Mouse (Mus musculus) layer of hippocampus, adult 11-12 months (tissue): ENCODE results near the gene Sap30.
"Not testable (repeated sequence)": the region's sequence is repeated elsewhere in the genome, so short reads cannot be mapped to it uniquely, and the experiment has no call there.

Experiments used
- DNase-seq: peaks from one replicate; pipeline ENCODE4 v3.0.0; 2022; ENCODE audit warnings: low spot score

The Sap30 gene

GRCm38 (mm10) chr8:57498494-57498846 lies 10.8 kb upstream of the Sap30 start:
- DNase-seq: no peak

- no peak for DNase-seq
Measured at GRCm38 (mm10) chr8:57491873-57492272, 4.2 kb upstream of the Sap30 start.

- no peak for DNase-seq
Measured at GRCm38 (mm10) chr8:57489896-57490295, 2.2 kb upstream of the Sap30 start.

DNA sequence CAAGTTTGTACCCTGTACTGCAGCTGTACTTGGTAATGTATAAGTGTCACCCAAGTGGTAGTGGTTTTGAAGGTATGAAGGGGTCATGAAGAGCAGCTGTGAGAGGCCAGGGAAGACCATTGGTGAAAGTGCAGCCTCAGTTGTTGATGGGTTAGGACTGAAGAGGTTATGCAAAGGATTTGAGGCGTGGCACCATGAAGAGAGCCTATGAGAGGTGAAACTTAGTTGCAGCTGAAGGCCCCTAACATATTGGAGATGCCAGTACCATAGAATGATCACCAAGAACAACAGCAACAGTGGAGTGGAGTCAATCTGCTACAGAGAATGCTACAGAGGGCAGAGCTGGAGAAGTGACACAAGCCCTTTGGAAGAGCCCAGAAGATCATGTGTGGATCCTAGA lies 1.7 kb upstream of the Sap30 start:
- no peak for DNase-seq

- DNase-seq: peak; percentile 47
Measured at GRCm38 (mm10) chr8:57488312-57488765, 679 bp upstream of the Sap30 start.

- peak; percentile 27 for DNase-seq
Measured at GRCm38 (mm10) chr8:57486491-57487440, 894 bp downstream of the Sap30 start.

DNA sequence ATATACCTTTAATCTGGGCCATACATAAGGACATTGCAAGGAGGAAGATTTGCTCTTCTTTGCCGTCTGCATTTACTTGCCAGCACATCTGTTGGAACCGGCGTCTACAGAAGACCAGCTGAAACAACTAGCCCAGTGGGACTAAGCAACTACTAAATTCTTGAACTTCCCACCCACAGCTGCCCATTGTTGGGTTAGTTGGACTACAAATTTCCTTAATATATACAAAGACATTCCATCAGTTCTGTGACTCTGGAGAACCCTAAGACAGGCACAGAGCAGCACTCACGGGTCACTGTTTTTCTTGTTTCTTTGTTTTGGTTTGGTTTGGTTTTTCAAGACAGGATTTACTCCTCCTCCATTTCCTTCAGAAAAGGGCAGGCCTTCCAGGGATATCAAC lies 7.1 kb downstream of the Sap30 start:
- DNase-seq: no peak

DNA sequence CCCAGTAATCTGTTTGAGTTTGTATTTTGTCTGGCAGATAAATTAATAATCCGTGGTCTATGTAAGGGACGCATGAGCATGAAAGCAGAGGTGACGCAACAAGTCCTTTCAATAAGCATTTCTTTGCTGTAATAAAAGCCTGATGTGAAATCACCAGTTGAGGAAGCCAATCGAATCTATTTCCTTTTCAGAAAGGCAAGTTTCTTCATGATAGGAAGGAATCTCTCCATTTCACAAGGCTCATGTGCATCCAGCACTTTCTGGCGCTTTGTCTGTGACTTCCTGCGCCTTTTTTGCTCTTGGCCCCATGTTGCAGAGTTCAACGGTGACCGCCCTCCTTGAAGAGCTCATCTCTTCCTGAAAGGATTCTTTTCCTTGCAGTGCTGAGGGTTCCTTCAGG lies 8.0 kb downstream of the Sap30 start:
- DNase-seq: no peak

DNA sequence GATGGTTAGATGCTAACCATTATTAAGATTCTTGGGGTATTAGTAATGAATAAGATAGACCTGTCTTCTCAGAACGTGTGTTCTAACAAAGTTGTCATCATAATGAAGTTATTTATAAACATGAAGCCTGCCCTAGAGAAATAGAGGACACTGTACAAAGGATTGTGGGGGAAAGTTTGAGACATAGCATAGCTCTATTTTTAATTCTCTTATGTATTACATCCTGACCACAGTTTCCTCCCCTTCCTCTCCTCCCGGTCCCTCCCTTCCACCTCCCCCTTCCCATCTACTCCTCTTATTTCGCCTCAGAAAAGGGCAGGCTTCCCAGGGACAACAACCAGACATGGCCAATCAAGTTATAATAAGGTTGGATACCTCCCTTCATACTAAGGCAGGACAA lies 9.3 kb downstream of the Sap30 start:
- no peak for DNase-seq

GRCm38 (mm10) chr8:57473751-57474150 lies 13.9 kb downstream of the Sap30 start:
- DNase-seq: no peak

DNA sequence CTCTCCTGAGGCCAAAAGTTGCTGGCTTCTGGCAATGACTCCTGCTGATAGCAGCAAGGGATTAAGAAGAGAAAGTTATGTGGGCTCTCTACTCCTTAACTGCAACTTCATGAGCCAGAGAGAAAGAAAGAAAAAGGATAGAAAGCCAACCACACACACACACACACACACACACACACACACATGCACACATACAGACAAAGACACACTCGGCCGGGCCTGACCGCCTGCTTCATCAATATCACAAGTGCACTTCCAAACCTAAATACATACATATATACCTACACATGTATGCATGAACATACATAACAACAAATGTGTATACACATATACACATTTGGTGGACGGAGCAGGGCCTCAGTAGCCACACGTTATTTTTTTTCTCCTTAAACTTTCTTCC lies 16.8 kb downstream of the Sap30 start:
- no peak for DNase-seq

- no peak for DNase-seq
Measured at GRCm38 (mm10) chr8:57468624-57469023, 19.0 kb downstream of the Sap30 start.

- no peak for DNase-seq
Measured at GRCm38 (mm10) chr8:57463757-57464156, 23.9 kb downstream of the Sap30 start.

DNA sequence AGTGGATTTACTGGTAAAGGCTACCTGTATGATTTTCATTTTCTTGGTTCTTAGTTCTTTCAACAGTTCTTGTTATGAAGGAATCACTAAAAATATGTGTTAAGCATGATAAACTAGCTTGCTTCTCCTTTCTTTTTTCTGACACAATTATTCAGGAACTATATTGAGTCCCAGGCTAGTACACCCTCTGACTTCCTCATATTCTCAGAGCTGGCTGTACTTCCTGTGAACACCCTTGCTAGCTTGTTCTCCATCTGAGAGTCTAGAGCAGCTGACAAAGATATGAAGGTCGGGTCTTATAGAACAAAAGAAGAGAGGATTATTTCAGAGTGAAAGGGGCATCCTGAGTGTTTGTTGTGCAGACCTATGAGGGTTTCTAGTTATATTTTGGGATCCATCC lies 24.8 kb downstream of the Sap30 start:
- DNase-seq: no peak

GRCm38 (mm10) chr8:57457942-57458341 lies 29.7 kb downstream of the Sap30 start:
- DNase-seq: no peak

DNA sequence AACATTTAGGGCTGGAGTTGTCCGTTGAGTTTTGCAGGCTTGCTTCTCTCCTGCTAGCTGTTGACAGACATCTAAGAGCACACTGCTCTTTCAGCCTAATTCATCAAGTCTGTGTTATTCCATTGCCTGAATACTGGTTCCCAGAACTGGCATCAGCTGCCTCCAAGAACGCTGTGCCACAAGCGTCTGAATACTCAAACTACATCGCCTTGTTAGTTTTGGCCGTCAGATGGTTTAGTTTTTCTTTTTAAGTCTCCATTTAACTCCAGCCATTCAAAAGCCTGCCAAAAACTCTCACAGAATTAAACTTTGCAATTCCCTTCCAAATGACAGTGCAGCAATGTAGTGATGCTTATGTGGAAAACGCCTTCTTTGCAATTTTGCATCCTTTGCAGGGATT lies 30.5 kb downstream of the Sap30 start:
- peak; percentile 30 for DNase-seq

DNA sequence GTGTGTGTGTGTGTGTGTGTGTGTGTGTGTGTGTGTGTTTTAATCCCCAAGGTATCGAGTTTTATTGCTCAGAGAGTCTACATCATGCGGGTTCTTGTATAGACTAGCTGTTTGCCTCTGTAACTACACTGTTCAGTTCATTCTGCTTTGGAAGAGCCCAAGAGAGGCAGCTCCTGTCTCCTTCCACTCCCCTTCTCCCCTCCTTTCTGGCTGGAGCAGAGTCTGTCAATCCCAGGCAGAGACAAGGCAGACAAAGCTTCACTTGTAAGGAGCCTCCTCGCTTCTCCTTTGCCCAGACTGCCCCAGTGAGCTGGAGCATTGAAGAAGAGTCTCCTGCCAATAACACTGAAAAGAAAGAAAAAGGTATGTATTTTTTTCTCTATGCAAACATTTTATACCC lies 31.9 kb downstream of the Sap30 start, which contains the start of gene Scrg1:
Gene Scrg1, plus strand, starts transcription at position 159 of the 400 bp plus-strand sequence.
- no peak for DNase-seq

GRCm38 (mm10) chr8:57453361-57453760 lies 34.3 kb downstream of the Sap30 start:
- no peak for DNase-seq

DNA sequence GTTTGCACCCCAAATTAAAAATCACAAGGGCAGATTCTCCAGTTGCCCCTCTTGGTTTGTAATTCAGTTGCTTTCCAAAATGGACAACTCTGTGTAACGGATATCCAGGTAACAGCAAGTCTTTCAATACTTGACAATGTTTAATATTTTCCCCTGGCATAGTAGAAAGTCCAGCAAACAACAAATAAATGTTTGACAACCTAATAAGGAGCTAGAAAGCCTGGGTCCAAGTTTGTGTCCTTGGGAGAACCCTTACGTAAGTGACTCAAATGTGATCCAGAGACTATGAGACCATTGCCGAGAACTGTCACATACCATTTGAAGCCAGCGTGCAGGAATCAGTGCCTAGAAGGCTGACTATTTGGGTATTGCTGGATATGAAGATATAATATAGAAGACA lies 35.8 kb downstream of the Sap30 start:
- no peak for DNase-seq

GRCm38 (mm10) chr8:57450726-57451125 lies 36.9 kb downstream of the Sap30 start:
- DNase-seq: no peak

GRCm38 (mm10) chr8:57445901-57446300 lies 41.8 kb downstream of the Sap30 start:
- not testable (repeated sequence) for DNase-seq

- no peak for DNase-seq
Measured at GRCm38 (mm10) chr8:57443289-57443688, 44.4 kb downstream of the Sap30 start.

DNA sequence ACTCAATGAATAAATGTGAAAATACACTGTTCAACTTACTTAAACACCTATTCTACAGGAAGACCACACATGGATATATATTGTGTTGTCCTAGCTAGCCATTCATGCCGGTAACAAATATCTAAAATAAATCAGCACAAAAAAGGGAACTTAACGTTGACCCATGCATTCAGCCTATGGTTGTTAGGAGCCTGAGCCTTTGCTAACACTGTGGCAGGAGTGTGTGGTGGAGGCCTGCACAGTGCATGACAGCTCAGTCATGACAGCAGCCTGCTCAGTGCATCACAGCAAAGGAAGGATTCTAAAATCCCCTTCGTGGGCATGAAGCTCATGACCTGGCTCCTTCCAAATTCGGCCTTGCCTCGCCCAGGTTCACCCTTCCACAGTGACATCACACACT lies 46.1 kb downstream of the Sap30 start:
- no peak for DNase-seq

DNA sequence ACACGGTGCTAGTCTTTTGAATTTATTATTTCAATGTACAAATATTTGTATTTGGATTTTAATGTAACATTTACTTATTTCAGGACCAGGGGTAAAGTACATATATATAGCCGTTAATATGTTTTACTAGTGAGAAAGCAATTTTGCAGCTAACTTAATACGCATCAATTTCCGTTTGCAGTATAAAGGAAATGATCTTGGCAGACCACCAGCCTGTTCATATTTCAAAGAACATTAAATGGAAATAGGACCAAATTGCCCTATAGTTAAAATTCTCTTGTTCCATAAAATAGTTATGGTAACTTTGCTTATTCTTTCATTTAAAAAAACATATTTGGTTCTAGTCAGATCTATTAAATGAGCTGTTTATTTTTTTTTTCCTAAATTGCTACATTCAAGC lies 46.5 kb downstream of the Sap30 start:
- DNase-seq: no peak
